Mouse (Mus musculus) liver, embryonic 13.5 days (tissue): Measurements from ENCODE around the gene Gm47985. TPM values are rescaled to one million over a fixed set of nuclear protein-coding genes. Genes with fewer than 3 reads are reported as not detected.
"Not testable (repeated sequence)": the region's sequence is repeated elsewhere in the genome, so short reads cannot be mapped to it uniquely, and the experiment has no call there.

Experiments
- ATAC-seq: fragments of 200-750 bp; cut with Nextera tagmentation; 2 replicates; pipeline ENCODE4 v1.8.0; 2017; ENCODE audit warnings: low read depth, mild to moderate bottlenecking, moderate number of reproducible peaks, moderate library complexity
- DNase-seq: peaks from one replicate; pipeline ENCODE4 v3.0.0; 2022
- H3K27ac ChIP-seq: fragments of 300-500 bp; sonication (generic); 2 replicates; pipeline ENCODE4 v1.5.1; 2015; ENCODE audit warnings: moderate library complexity, mild to moderate bottlenecking, inconsistent platforms
- H3K27me3 ChIP-seq: fragments of 300-500 bp; sonication (generic); 2 replicates; pipeline ENCODE4 v1.6.1; 2015; ENCODE audit warnings: mild to moderate bottlenecking, inconsistent platforms
- H3K36me3 ChIP-seq: fragments of 300-500 bp; sonication (generic); 2 replicates; pipeline ENCODE4 v1.6.1; 2015; ENCODE audit warnings: mild to moderate bottlenecking, inconsistent platforms
- H3K4me1 ChIP-seq: fragments of 300-500 bp; sonication (generic); replicated peaks from 2 replicates; pipeline ENCODE4 v1.6.1; 2015; ENCODE audit warnings: inconsistent platforms
- H3K4me2 ChIP-seq: fragments of 300-500 bp; sonication (generic); 2 replicates; pipeline ENCODE4 v1.6.1; 2015; ENCODE audit warnings: inconsistent platforms, mild to moderate bottlenecking, moderate library complexity
- H3K4me3 ChIP-seq: fragments of 300-500 bp; sonication (generic); replicated peaks from 2 replicates; pipeline ENCODE4 v1.5.1; 2015; ENCODE audit warnings: mild to moderate bottlenecking, inconsistent platforms
- H3K9ac ChIP-seq: fragments of 300-500 bp; sonication (generic); 2 replicates; pipeline ENCODE4 v1.6.1; 2015; ENCODE audit warnings: mild to moderate bottlenecking, inconsistent platforms
- H3K9me3 ChIP-seq: fragments of 300-500 bp; sonication (generic); replicated peaks from 2 replicates; pipeline ENCODE4 v1.6.1; 2016; ENCODE audit warnings: inconsistent platforms
- WGBS: fragments of 180-500 bp; shearing (Covaris S2); methylation state at CpG from one replicate; pipeline ENCODE4 v1.1.7; 2015; ENCODE audit not compliant: insufficient replicate concordance; 5-methylcytosine and 5-hydroxymethylcytosine counted together
- polyA plus RNA-seq: library from polyadenylated mRNA; unstranded; fragments of >200 nt; fragmentation: Nextera tagmentation; extraction: Ambion mirVana; gene quantifications from 2 replicates; pipeline ENCODE4 v1.2.1, GENCODE M21; 2015

The Gm47985 gene
- polyA plus RNA-seq, 1 experiment from 2014 or later = 2.7 TPM

DNA sequence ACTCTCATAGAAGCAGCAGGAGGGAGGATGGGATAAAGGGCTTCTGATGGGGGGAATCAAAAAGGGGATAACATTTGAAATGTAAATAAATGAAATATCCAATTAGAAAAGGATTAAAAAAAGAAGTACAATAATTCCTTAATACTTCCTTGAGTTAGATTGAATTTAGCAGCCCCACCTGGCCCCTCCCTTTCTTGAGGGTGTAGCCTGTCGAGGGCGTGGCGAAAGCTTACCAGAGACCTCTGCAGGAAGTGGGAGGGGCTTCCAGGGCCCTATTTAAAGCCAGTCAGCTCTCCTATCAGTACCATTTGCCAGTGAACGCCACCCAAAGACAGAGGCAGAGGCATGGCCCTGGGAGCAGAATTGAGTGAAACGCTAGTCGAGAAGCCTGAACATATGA is 21.5 kb downstream of the Gm47985 start, which contains the start of gene 3110040M04Rik:
3110040M04Rik (plus strand) TSS at position 304 of the 400 bp plus-strand sequence.
- H3K4me3 ChIP-seq, H3K9me3 ChIP-seq, H3K27me3 ChIP-seq, H3K4me2 ChIP-seq, H3K27ac ChIP-seq, H3K9ac ChIP-seq, H3K4me1 ChIP-seq, ATAC-seq, DNase-seq, H3K36me3 ChIP-seq: not testable (repeated sequence)
- no CpG with 5 or more reads among the region's 6 CpGs for WGBS

DNA sequence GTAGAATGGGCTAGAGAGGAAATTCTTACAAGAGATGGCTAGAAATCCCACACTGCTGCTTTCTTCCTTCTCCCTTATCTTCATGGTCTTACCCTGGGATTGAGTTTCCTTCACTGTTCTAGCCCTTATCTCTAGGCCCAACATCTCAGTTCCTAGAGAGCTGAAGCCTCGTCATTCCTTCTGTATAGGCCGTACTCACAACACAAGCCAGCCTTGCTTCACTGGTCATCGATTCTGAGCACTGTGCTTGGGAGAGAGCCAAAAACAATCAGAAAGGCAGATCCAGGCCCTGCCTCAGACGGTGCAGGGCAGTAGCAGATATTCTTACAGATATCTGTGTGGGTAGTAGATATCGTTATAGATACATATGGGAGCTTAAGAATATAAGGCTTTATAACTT is 26.2 kb downstream of the Gm47985 start:
- peak; percentile 65 for ATAC-seq
- DNase-seq = not testable (repeated sequence)
- WGBS = 50% methylated on average over 4 of the region's 5 CpGs

DNA sequence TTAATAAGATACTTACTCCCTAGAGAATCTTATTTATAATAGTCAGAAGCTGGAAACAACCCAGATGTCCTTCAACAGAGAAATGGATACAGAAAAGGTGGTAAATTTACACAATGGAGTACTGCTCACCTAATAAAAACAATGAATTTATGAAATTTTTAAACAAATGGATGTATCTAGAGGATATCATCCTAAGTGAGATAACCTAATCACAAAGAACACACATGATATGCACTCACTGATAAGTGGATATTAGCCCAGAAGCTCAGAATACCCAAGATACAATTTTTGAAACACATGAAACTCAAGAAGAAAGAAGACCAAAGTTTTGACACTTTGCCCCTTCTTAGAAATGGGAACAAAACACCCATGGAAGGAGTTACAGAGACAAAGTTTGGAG is 26.6 kb downstream of the Gm47985 start:
- not testable (repeated sequence) for H3K4me2 ChIP-seq, H3K9ac ChIP-seq, H3K4me3 ChIP-seq, H3K27ac ChIP-seq, H3K9me3 ChIP-seq, H3K27me3 ChIP-seq, DNase-seq, H3K36me3 ChIP-seq
- ATAC-seq = peak; percentile 52; the same call in 1 of the 2 replicates
- H3K4me1 ChIP-seq = peaks cover 23% of the 10 kb centered on the region

More for the DNA sequence above, 26.2 kb downstream of the Gm47985 start:
- not testable (repeated sequence) for H3K36me3 ChIP-seq, H3K4me3 ChIP-seq, H3K27ac ChIP-seq, H3K9ac ChIP-seq, H3K9me3 ChIP-seq, H3K27me3 ChIP-seq, H3K4me2 ChIP-seq
- H3K4me1 ChIP-seq = peaks cover 23% of the 10 kb centered on the region

- not testable (repeated sequence) for H3K27me3 ChIP-seq, H3K9ac ChIP-seq, H3K4me2 ChIP-seq, ATAC-seq, H3K4me3 ChIP-seq, H3K9me3 ChIP-seq, H3K27ac ChIP-seq, H3K36me3 ChIP-seq
- WGBS = 52% methylated on average over 4 of the region's 8 CpGs
- H3K4me1 ChIP-seq = peaks cover 23% of the 10 kb centered on the region
- DNase-seq = peak; percentile 80
Measured at GRCm38 (mm10) chr1:151209824-151210355, 27.6 kb downstream of the Gm47985 start, which contains the start of gene Gm47996. Gene Gm47996, plus strand, starts transcription at chr1:151210131.

DNA sequence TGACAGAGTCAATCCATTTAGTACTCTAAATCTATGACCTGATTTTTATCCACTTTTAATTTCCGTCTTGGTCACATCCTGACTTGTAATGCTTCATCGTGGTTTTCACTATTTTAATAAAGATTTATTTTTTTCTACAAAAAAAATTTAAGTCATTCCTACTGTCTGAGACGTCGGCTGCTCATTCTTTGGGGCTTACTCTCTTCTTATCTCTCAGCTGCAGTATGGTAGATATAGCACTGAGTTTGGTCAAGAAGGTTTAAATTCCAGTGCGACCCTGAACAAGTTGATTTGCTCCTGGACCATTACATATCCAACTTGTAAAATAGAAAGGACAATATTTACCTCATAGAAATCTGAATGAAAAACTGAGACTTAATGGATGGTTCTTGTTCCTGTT is 29.3 kb downstream of the Gm47985 start:
- 28% methylated on average over 5 of the region's 5 CpGs for WGBS
- not testable (repeated sequence) for H3K4me2 ChIP-seq, ATAC-seq

DNA sequence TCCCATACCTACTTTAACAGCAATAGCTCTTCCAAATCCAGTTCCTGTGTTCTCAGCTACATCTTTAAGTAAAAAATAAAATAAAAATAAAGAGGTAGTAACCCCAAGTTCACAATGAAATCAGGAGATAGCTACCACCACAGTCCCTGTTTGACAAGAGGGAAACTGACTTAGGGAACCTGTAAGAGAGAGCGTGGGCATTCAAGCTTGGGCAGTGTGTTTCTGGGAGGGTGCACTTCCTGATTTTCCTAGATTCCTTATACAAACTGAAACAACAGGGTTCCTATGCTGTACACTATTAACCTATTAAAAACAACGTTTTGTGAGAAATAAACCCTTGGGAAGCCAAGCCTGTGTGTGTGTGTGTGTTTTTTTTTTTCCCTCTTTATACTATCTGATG is 32.5 kb downstream of the Gm47985 start:
- Histone ChIP-seq H3K27ac (no peak overlapping the region), H3K4me1 (peaks cover 39% of the 10 kb centered on the region), H3K4me2 (no peak overlapping the region), H3K9ac (no peak overlapping the region), H3K27me3 (no peaks in the 10 kb centered on the region), H3K36me3 (no peaks in the 10 kb centered on the region), H3K9me3 (no peaks in the 10 kb centered on the region), H3K4me3 (no peak overlapping the region)
- DNase-seq (no peak), ATAC-seq (no peak)
- 37% methylated on average over 2 of the region's 2 CpGs for WGBS

More for the DNA sequence above, 29.3 kb downstream of the Gm47985 start:
- H3K4me3 ChIP-seq, H3K9me3 ChIP-seq, H3K27me3 ChIP-seq, DNase-seq, H3K27ac ChIP-seq, H3K9ac ChIP-seq, H3K36me3 ChIP-seq: not testable (repeated sequence)
- peaks cover 32% of the 10 kb centered on the region for H3K4me1 ChIP-seq

DNA sequence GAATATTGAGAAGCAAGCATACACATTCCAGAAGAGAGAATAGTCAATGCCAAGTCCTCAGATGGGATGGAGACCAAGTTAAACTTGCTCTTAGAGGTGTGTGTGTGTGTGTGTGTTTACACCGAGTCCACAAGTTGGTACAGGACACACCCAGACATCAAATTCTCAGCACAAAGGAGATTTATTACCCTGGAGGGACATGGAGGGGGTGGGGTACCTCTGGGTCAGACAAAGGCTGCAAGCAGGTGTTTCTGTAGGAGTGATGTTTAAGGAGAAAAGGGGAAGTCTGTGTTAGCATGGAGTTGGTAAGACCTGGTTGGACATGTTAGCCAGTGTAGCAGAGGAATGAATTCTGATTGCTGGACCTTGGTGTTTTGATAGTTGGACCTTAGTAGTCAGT is 33.6 kb downstream of the Gm47985 start:
- no peak; the same call in 1 of the 2 replicates for ATAC-seq
- Histone ChIP-seq H3K9ac (no peak overlapping the region), H3K9me3 (no peaks in the 10 kb centered on the region), H3K4me2 (no peak overlapping the region), H3K27ac (0 out of 2 replicates have a peak overlapping the region, but pooled peaks have one; percentile 2), H3K36me3 (no peaks in the 10 kb centered on the region), H3K4me1 (peaks cover 36% of the 10 kb centered on the region), H3K27me3 (no peaks in the 10 kb centered on the region), H3K4me3 (no peak overlapping the region)
- DNase-seq = no peak
- 45% methylated on average over 1 of the region's 1 CpGs for WGBS

GRCm38 (mm10) chr1:151216417-151216816 is 34.1 kb downstream of the Gm47985 start:
- no peak for DNase-seq
- Histone ChIP-seq H3K27ac (0 out of 2 replicates have a peak overlapping the region, but pooled peaks have one; percentile 15), H3K27me3 (no peaks in the 10 kb centered on the region), H3K9ac (no peak overlapping the region), H3K9me3 (no peaks in the 10 kb centered on the region), H3K36me3 (no peaks in the 10 kb centered on the region), H3K4me1 (peaks cover 34% of the 10 kb centered on the region), H3K4me2 (no peak overlapping the region), H3K4me3 (no peak overlapping the region)
- WGBS = 36% methylated on average over 3 of the region's 3 CpGs
- ATAC-seq = peak; percentile 69

GRCm38 (mm10) chr1:151219045-151219444 is 36.7 kb downstream of the Gm47985 start:
- no peak for ATAC-seq
- no peak for DNase-seq
- Histone ChIP-seq H3K9ac (no peak overlapping the region), H3K4me1 (peaks cover 20% of the 10 kb centered on the region), H3K4me2 (no peak overlapping the region), H3K9me3 (no peaks in the 10 kb centered on the region), H3K27ac (no peak overlapping the region), H3K27me3 (no peaks in the 10 kb centered on the region), H3K36me3 (no peaks in the 10 kb centered on the region), H3K4me3 (no peak overlapping the region)
- WGBS = 80% methylated on average over 5 of the region's 5 CpGs

- DNase-seq = no peak
- WGBS = 76% methylated on average over 7 of the region's 7 CpGs
- no peak overlapping the region for H3K4me2 ChIP-seq
- no peak for ATAC-seq
- no peak overlapping the region for H3K9ac ChIP-seq
- H3K27ac ChIP-seq = no peak overlapping the region
- H3K36me3 ChIP-seq = no peaks in the 10 kb centered on the region
- H3K27me3 ChIP-seq = no peaks in the 10 kb centered on the region; the same call in 1 of the 2 replicates
- no peak overlapping the region for H3K4me3 ChIP-seq
- H3K4me1 ChIP-seq = peaks cover 20% of the 10 kb centered on the region
- H3K9me3 ChIP-seq = no peaks in the 10 kb centered on the region
Measured at GRCm38 (mm10) chr1:151220098-151220497, 37.8 kb downstream of the Gm47985 start.

GRCm38 (mm10) chr1:151222561-151223267 is 40.4 kb downstream of the Gm47985 start:
- Histone ChIP-seq H3K4me3 (no peak overlapping the region), H3K9ac (no peak overlapping the region), H3K4me1 (0 out of 2 replicates have a peak, but pooled peaks cover 3% of the 10 kb centered on the region), H3K9me3 (no peaks in the 10 kb centered on the region), H3K36me3 (no peaks in the 10 kb centered on the region), H3K27me3 (no peaks in the 10 kb centered on the region; the same call in 1 of the 2 replicates), H3K27ac (no peak overlapping the region), H3K4me2 (no peak overlapping the region)
- 78% methylated on average over 10 of the region's 10 CpGs for WGBS
- DNase-seq (no peak), ATAC-seq (no peak)

DNA sequence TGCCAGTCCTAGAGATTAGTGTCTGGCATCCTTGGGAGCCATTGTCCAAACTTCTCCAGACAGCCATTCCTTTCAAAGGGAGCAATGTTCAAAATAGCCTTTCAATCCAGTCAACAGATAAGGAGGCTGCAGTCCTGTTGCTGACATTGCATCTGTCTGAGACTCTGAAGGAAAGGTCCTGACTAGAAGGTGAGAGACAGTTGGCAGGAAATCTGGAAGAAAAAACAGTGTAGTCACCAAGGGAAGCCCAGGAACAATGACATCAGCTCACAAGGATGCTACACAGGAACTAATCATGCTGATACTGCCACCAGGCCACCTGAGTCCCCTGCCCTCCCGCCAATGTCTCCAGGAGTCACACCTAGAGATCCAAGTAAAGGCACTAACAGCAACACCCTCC is 41.0 kb downstream of the Gm47985 start:
- Histone ChIP-seq H3K4me3 (no peak overlapping the region), H3K4me1 (no peaks in the 10 kb centered on the region), H3K4me2 (no peak overlapping the region), H3K27me3 (no peaks in the 10 kb centered on the region; the same call in 1 of the 2 replicates), H3K36me3 (no peaks in the 10 kb centered on the region), H3K27ac (no peak overlapping the region), H3K9me3 (no peaks in the 10 kb centered on the region), H3K9ac (no peak overlapping the region)
- DNase-seq (no peak), ATAC-seq (no peak)
- 57% methylated on average over 1 of the region's 1 CpGs for WGBS
